Mouse (Mus musculus): ENCODE measurements around the gene Col8a1. TPM values are rescaled to one million over a fixed set of nuclear protein-coding genes. Genes with fewer than 3 reads are reported as not detected.
A peak's percentile ranks its signal among the peaks of the same experiment; 100 is the strongest.

The Col8a1 gene
- total RNA-seq, 2 experiments from 2014 or later: 1.6 to 1.8 TPM

DNA sequence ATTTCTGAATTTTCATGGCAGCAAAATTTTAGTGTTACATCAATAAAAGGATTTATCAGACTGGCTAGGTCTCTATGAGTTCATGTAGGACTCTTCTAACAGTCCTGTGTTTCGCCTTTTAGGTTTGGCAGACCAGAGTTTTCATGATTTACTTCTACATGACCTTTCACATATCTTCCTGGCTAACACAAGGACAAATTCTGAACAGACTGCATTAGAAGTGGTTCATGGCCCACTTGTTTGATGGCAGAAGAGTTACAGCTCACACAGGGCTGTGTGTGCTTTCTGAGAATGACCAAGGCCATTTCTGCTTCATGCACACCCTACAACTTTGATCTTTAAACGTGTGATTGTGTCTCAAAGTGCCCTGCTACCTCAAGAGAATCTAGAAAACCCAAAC is 82.3 kb downstream of the Col8a1 start:
- no peak for DNase-seq (ENCODE audit: low spot score in 2 of 2)

DNA sequence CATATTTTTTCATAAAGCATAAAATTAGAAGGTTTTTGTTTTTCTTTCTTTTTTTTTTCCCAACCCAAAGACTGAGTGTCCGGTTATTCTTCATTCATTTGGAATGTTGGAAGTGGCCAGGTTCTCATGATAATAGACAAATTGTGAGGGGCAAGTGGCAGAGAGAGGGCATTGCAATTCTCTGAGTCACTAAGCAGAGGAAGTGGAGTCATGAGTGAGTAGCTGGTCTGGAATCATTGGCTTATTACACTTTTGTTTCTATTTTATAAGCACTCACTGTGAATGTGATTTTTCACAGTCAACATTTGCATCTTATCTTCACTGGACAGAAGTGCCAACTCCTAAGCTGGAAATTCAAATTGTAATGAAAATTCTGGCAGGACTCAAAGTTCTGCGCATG is 82.9 kb downstream of the Col8a1 start:
- no peak for DNase-seq (ENCODE audit: low spot score in 2 of 2)

DNA sequence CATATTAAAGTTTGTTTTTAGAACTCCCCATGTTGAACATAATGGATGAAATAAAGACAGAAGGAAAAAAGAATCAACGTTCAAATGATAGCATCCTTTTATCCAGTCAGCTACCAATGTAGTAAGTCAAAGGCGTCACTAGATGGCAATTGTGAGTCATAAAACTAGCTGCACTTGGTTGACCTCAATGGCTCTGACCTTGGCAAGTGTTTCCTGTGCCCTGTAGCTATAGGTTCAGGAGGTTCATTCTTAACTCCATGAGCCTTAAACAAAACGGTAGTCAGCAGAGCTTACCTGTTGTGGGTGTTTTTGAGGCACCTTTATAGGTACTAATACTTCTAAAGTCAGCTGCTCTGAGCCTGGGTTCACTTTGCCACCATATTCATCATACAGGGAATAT is 85.2 kb downstream of the Col8a1 start:
- peak in 1 of 2 experiments; percentile 3 for DNase-seq (ENCODE audit: low spot score in 2 of 2)

DNA sequence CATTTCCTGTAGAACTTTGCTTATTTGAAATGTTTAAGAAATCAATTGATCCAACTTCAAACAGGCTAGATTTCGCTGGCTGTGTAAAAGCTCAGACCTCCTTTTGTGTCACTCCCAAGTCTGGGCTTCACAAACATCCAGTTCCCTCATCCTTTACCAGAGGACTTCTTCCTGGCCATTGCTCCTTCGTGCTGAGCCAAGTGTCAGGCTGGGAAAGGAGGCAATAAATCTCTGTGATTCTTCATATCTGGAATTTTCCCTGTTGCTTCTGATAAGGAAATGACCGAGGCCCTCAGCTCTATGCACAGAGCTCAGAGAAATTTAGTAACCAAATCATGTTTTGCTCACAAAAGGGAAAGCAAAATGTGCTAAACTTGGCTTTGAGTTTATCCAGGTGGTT is 91.9 kb downstream of the Col8a1 start:
- DNase-seq (ENCODE audit: low spot score in 2 of 2): no peak

DNA sequence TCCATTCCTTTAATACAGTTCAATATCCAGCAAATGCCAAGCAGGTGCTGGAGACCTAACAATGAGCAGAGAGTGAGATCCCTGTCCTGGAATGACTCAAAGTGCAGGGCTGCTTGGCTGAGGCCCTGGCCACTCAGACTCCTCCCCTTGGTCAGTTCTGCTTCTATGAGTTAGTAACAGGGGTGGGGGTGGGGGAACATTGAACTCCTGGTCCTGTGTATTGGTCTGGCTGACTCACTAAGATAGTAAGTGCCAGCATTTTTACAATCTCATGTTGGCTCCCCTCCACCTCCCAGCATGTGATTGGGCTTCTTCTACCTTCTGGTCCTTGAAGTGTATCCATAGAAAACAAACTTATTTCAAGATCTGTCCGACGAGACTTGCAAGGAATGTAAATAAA is 104.6 kb downstream of the Col8a1 start:
- DNase-seq (ENCODE audit: low spot score in 2 of 2): no peak

DNA sequence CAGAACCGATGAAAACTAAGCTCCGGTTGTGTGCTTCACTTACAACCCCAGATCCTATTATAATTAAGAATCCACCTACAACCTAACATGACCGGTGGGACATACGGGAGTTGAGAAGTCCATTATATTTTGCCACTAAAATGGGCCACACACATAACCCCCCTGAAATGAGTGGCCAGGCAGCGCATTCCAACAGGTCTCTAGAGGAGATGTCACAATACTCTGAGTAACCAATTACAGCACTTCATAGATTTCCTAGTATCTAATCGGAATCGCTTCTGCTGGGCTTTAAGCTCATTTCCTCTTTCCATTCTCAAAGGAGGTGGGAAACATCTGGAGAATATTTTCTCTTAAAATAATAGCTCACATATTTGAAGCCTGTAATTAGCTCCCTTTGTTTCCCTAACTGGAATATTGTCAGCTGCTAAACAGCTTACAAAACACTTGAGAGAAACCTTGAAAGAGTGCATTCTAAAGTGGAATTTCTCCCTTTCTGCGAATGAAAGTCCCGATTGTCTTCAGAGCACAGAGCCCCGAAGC is 113.1 kb downstream of the Col8a1 start:
- DNase-seq (ENCODE audit: low spot score in 2 of 2): no peak

DNA sequence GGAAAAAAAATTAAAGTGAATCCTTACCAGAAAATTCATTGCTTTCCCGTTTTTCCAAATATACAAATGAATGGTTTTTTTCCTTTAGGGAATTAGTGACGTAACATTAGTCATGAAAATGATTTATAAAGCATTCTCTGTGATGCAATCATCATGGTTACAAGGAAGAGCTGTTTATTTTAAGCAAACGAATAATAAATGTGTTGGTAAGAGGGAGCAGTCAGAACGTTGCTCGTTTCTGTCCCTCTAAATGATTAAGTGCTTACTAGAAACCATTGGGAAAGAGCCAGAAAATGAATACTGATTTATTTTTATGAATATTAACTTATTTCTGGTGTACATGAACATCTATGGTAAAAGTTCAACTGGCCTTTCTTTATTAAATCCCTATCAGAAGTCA is 119.8 kb downstream of the Col8a1 start:
- DNase-seq (ENCODE audit: low spot score in 2 of 2): no peak

DNA sequence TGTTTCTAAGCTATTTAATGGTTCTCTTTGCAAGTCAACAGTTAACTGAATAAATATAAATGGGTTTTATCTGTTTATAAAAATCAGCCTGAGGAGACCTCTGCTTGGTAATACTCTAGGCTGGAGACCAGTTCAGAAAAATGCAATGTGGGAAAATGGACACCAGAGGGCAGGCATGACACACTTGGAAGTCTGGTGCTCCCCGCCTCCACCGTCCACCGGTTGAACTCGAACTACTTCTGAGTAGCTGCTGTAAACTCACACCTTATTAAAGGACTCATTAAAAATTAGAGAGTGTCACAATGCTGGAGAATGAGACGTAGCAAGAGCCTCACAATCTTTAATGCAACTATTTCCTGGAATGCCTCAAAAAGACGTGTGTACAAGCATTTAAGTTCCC is 120.3 kb downstream of the Col8a1 start:
- DNase-seq (ENCODE audit: low spot score in 2 of 2): peak; percentile 75 to 86

DNA sequence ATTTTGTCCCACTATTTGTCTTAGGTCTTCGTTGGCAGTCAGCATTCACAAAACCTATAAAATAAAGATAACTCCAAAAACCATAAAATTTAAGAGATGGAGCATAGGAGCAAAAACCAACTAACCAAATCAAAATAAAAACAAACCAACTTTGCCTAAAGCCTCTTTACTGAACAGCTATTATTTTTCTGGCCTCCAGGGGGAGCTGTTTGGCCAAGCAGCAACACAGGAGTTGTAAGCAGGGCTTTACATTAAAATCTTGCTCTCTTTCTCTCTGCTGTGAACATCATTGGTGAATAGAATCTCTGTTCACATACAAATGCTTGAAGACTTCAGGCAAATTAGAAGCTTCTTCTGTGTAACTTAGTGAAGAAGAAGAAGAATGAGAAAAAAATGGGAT is 142.8 kb downstream of the Col8a1 start:
- DNase-seq (ENCODE audit: low spot score in 2 of 2): peak in 1 of 2 experiments; percentile 66

DNA sequence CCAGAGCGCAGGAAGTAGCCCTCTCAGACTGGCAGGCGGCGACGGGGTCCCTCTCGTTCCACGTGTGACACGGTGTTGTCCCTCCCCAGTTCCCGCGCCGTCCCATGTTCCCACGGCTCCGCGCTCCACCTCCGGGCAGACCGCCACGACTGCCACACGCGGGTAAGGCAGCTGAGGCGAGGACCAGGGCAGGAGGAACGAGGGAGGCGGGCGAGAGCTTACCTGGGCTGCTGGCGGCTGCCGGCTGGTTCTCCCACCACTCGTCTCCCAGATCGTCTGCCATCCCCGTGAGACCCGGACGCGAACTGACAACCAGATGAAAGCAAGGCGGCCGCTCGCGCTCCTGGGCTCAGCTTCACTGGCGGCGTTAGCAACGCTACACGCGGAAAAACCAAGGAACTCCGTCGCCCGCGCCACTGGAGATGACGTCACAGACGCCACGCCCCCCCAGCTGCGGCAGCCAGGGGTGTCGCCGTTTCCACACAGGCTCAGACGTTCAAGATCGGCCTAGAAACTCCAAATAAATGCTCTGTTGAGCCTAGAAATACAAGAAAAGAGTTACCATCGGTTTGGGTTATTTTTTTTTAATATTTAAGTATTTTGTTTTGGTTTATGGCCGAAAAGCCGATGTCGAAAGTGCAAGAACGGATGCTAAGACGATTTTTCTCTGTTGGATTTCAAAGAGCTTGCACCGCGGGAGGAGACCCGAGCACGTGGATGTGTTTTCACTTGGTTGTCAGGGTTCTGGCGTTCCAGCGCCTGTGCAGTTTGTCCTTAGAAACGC is 147.9 kb downstream of the Col8a1 start, which contains the start of gene Cmss1:
Gene Cmss1 (minus strand): TSS at position 421 of the 784 bp plus-strand sequence.
- DNase-seq (ENCODE audit: low spot score in 2 of 2): peak; percentile 78

DNA sequence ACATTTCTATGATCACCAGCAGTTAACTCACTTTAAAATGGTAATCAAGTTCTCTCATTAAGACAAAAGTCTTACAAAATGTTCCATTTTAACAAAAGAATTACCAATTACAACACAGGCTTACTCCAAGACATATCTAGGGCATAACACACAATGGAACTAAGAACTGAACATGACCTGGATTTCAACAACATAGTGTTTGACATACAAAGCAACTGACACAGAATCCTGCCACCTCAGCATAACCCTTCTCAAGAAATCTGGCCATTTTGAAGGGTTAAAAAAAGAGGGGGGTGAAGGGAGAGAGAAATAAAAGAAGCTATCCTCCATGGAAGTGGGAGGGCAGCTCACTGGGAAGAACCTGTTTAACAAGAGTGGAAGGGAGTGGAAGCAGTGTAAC is 153.5 kb downstream of the Col8a1 start:
- DNase-seq (ENCODE audit: low spot score in 2 of 2): no peak

DNA sequence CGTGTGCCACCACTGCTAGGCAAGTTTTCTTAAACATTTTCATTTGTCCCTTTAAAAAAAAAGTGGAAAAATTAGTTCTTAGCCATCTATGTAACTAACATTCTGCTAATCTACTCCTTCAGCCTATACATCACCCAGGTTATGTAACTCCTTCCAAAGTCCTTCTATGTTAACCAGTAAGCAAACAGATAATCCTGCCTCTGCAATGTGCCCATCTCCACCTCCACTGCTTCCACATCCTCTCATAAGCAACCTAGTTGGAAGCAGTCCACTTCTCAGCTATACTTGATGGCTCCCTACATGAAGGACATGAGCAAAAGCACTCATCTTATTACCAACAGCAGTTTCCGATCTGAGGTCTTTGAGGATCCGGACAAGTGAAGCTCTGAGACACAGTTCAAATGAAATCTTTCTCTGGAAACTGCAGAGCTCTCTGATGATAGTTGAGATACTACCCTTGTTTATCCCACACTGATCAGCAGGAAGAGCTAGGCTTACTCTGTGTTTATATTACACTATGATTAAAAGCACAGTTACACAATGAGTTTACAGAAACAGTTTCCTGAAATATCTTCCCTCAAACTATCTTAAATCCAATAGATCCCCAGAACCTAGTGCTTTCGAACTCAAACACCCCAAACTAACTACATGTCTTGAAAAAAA is 157.1 kb downstream of the Col8a1 start:
- no peak for DNase-seq (ENCODE audit: low spot score in 2 of 2)

DNA sequence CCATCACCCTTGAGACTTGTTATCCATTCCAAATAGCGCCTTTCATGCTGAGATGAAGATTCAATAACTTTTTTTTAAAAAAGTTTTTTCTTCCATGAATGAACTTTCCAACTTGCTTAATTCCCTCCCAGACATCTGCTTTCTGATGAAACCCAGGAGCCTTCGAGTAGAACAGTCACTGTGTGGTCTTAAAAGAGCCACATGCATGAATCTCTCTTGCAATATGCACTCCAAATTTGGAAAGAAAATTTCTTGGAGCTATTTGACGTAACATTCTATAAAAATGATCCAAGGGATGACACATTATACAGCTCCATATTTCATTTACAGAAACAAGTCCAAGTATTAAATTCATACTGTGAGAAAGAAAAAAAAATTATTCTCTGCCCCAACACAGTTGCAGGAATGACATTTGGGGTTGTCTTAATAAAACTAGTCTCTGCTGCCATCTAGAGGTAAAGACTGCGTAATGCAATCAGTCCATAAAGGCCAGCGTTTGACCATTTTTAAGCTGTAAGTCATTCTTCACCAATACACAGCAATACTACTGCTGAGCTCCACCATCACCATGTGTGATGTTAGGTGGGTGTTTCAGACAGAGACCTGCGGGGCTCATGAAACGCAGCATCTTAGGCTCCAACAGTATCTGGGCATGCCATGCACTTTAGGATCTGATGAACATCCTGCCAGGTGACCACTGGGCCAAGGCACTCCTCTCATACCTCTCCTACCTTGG is 160.9 kb downstream of the Col8a1 start:
- peak in 1 of 2 experiments; percentile 29 for DNase-seq (ENCODE audit: low spot score in 2 of 2)

DNA sequence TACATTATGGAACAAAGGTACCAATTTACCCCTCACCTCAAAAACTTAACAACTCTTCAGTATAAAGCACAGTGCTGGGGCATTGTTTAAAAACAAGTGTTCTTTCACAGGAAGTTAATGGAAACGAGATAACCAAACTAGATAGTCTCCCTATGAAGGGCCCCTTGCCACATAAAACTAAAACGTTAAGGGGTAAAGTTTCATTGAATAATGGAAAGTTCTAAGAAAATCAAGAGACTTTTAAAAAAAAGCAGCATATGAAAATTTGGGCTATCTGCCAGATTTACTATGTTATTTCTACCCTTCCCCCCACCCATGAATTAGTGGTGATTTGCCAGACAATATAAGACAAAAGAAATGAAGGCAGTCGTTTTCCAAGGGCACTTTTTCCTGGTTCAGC is 169.3 kb downstream of the Col8a1 start:
- no peak for DNase-seq (ENCODE audit: low spot score in 2 of 2)

DNA sequence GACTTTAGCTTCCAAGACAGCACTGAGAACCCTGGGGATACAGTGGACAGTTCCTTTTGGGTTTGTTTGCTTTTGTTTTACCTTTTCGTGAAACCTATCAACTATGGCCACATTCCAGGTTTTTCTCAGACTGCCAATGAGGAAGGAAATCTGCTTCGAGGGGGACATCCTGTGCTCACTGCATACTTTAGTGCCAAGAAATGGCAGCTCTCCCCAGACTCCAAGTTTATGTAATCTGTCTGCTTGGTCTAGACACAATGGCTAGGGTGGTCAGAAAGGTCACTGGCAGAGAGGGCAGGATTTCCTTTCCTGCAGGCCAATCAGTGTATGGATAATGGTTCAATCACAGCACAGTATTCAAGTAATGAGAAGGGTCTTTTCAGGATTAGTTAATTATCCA is 172.5 kb downstream of the Col8a1 start:
- DNase-seq (ENCODE audit: low spot score in 2 of 2): no peak

DNA sequence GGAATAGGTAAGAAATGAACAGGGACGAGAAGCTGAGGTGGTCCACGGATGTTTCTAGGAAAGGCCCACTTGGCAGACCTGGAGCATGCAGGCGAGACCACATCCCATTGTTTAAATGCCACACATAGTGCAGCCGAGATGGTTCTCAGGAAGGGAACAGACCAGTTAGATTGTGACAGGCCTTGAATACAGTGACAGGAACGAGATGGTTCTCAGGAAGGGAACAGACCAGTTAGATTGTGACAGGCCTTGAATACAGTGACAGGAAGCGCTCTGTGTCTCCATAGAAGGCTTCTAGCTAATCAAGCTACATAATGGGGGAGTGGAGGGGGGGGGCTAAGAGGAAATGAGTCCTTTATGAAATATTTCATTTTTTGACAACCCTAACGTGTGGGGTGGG is 174.5 kb downstream of the Col8a1 start:
- DNase-seq (ENCODE audit: low spot score in 2 of 2): no peak

DNA sequence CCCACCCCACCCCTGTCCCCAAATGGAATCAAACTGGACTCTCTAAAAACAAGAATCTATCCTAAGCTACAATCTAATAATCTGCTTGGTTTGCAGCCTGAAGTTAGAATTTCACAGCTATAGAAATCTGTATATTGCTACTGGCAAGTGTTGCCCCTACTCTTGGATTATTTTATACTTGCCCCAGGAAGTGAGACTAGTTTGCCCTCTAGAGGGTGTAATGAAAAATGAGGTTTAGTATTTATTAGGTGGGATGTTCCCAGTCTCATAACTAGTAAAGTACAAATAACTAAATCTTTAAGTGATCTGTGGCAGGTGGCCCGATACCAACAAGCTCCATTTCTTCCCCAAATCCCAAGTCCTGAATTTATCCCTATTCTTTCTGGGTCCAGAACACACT is 177.0 kb downstream of the Col8a1 start:
- no peak for DNase-seq (ENCODE audit: low spot score in 2 of 2)

DNA sequence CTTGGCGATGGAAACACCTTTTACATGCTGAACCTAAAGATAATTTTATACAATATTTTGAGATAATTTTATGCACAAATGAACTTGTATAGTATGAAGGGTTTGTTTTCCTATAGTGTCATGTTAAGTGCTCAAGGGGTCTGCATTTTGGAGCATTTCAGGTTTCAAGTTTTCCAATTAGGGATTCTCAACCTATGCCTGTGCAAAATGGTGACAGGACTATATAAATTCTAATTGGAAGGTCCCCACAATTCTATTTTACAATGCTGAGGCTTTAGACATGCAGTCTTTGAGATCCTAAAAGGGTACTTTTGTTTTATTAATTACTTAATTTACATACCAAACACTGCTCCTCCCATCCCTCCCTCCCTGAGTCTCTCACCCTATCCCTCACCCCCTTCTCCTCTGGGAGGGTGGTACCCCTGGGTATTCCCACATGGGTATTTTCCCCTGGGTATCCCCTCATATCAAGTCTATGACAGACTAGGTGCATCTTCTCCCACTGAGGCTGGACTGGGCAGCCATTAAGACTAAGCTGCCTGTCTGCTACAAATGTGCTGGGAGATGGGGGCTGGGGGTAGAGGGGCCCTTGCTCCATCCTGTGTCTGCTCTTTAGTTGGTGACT is 178.7 kb downstream of the Col8a1 start:
- no peak for DNase-seq (ENCODE audit: low spot score in 2 of 2)
